Mouse (Mus musculus) lung, adult 2 months (tissue): ENCODE measurements at regions not wholly inside any gene's neighbourhood (a gene's known extent, or its start where the extent isn't known, plus 50 kb on each side); places are given as distances from the start of the nearest gene placed in this dataset.

Experiments
- DNase-seq: peaks from one replicate; pipeline ENCODE4 v3.0.0; 2022
- H3K4me1 ChIP-seq: fragments of 200-500 bp; 2 replicates; pipeline ENCODE4 v1.6.1; 2011; ENCODE audit warnings: low read length; ENCODE audit not compliant: control insufficient read depth, insufficient read depth
- H3K4me3 ChIP-seq: fragments of 200-500 bp; replicated peaks from 2 replicates; pipeline ENCODE3; 2011; ENCODE audit warnings: low read depth, mild to moderate bottlenecking, control low read depth, low read length; ENCODE audit errors: extremely low read depth
- CTCF ChIP-seq: fragments of 200-500 bp; IDR thresholded peaks from 2 replicates; pipeline ENCODE4 v1.5.1; 2011; ENCODE audit warnings: mild to moderate bottlenecking, low read length, control low read depth; ENCODE audit not compliant: insufficient read depth
- POLR2A ChIP-seq: fragments of 200-500 bp; IDR thresholded peaks from 2 replicates; pipeline ENCODE4 v1.6.1; 2011; ENCODE audit warnings: low read depth, mild to moderate bottlenecking, control low read depth, low read length, borderline replicate concordance; ENCODE audit errors: extremely low read depth
- WGBS: fragments of 180-500 bp; shearing (Covaris S2); methylation state at CpG from one replicate; pipeline ENCODE4 v1.1.7; 2018; 5-methylcytosine and 5-hydroxymethylcytosine counted together

DNA sequence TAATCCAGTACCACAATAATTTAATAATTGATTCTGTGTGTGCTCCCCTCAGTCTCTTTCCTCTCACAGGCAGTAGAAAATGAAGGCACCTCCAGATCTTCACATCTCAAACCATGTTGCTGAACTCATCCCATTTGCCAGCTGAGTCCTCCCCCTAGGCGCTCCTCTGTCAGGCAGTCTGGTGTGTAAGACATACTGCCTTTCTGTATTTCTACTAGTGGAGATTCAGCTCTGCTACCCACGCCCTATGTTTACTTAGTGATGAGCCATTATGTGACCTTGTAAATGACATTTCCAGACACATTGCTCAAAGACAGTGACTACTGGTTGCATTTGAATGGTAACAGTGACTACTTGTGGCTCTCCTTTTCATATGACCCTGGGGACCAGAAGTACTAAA, 387.9 kb downstream of the Serpinb8 start:
- TF ChIP-seq POLR2A, result no peak
- TF ChIP-seq CTCF, result no peak
- no peak overlapping the region for H3K4me3 ChIP-seq
- 54% methylated on average over 2 of the region's 2 CpGs for WGBS
- DNase-seq, result no peak
- no peaks in the 10 kb centered on the region for H3K4me1 ChIP-seq

DNA sequence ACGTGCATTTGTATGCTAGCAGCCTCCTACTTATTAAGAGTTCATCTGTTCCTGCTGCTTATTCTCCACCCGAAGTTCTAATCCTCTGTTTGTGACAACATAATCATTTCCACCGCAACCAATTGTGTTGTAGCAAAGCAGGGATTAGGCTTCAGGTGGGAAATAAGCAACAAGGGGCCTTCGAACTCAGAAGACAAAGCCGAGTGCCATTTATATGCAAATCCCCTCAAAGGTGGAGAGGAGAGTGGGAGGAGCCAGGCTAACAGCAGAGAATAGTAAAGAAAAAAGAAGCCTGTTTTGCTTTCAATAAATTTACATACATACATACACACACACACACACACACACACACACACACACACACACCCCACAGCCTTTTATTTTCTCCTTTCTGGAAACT, 388.6 kb downstream of the Serpinb8 start:
- TF ChIP-seq POLR2A, result no peak
- no peak for TF ChIP-seq CTCF

GRCm38 (mm10) chr1:107985646-107986045, 395.8 kb downstream of the Serpinb8 start:
- no peak for TF ChIP-seq CTCF
- TF ChIP-seq POLR2A, result no peak
- Histone ChIP-seq H3K4me3 (no peak overlapping the region), H3K4me1 (no peaks in the 10 kb centered on the region)
- no peak for DNase-seq
- 76% methylated on average over 2 of the region's 2 CpGs for WGBS

More for the DNA sequence above, 388.6 kb downstream of the Serpinb8 start:
- WGBS, result 44% methylated on average over 5 of the region's 5 CpGs
- Histone ChIP-seq H3K4me1 (no peaks in the 10 kb centered on the region), H3K4me3 (no peak overlapping the region)
- no peak for DNase-seq

DNA sequence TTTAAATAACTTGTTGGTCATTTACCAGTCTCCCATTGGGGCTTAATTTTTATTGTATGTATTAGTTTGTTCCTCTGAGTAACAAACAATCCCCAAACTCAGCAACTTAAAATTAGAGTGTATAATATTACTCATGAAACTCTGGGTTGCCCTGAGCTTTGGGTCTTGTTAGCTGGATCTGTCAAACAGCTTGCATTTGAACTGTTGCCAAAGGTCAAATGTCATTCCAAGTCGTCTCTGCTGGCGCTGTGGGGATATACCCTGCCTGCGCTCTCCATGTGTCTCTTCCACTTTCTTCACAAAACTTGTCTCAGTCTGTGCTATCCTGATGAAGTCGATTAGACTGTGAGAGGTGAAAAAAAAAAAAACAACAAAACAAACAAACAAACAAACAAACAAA, 398.3 kb downstream of the Serpinb8 start:
- TF ChIP-seq POLR2A, result no peak
- TF ChIP-seq CTCF, result no peak
- no peaks in the 10 kb centered on the region for H3K4me1 ChIP-seq
- 52% methylated on average over 4 of the region's 4 CpGs for WGBS
- DNase-seq, result no peak
- H3K4me3 ChIP-seq, result no peak overlapping the region

DNA sequence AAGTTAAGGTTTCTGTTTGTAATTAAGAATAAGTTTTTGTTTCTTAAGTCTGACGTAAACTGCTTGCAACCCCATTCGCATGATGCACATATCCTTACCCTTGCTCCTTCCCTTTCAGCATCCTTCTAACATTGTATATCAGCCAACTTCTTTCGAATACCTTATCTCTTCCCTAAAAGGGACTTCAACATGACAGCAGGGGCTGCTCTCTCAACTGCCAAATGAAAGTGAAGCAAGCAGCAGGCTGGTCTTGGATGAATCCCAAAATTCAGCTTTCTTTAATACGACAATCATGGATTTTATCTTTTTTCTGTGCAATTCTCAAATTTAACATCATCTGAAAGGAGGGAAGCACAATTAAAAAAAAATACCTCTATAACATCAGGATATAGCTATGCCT, 403.2 kb downstream of the Serpinb8 start:
- Histone ChIP-seq H3K4me3 (no peak overlapping the region), H3K4me1 (no peaks in the 10 kb centered on the region)
- no peak for TF ChIP-seq POLR2A
- TF ChIP-seq CTCF, result no peak
- 74% methylated on average over 4 of the region's 4 CpGs for WGBS
- no peak for DNase-seq

DNA sequence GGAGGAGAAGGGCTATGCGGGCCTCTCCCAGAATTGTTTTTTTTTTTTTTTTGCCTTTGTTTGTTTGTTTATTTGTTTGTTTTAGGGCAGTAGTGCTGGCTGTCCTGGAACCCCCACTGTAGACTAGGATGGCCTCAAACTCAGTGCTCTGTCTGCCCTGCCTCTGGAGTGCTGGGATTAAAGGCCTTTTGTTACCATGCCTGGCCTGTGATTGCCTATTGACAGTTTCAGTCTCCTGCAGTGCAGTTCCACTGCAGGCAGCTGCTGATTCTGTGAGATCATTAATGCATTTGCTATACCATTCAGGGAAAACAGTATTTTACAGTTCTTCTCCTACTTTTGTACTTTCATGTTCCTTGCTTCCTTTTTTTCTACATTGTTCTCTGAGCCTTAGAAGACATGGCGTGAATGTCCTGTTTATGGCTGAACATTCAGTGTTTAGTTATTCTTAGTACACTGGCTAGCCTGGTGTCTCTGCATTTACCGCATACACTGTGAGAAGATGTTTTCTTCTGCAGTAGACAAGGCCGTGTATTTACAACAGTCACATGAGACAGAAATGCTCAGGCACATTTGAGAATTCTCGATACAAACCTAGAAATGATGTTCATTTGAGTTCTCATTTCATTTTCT, 434.0 kb downstream of the Serpinb8 start:
- no peak for DNase-seq
- 69% methylated on average over 5 of the region's 5 CpGs for WGBS

GRCm38 (mm10) chr1:108024705-108025104, 434.9 kb downstream of the Serpinb8 start:
- Histone ChIP-seq H3K4me1 (no peaks in the 10 kb centered on the region), H3K4me3 (no peak overlapping the region)
- no peak for TF ChIP-seq CTCF
- TF ChIP-seq POLR2A, result no peak
- no peak for DNase-seq
- 60% methylated on average over 1 of the region's 1 CpGs for WGBS

More for the DNA sequence above, 434.0 kb downstream of the Serpinb8 start:
- Histone ChIP-seq H3K4me1 (no peaks in the 10 kb centered on the region), H3K4me3 (no peak overlapping the region)
- no peak for TF ChIP-seq CTCF
- no peak for TF ChIP-seq POLR2A

DNA sequence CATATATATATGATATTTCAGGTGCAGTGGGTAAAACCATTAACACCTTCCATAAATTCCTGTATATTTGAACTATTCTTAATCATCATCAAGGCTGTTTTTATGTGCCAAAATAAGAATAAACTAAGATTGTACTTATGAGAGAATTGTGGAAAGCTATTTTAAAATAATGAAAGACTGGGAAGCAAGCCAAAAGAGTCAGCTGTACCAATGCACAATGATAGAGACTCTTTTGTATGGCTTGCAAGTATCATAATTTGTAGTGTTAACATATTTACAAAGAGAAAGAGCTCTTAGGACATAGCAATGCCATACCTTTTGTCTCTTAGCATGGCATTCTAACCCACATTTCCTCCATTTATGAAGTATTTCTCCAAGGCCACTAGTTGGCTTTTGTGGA, 436.7 kb downstream of the Serpinb8 start:
- no peak for TF ChIP-seq POLR2A
- no peak for TF ChIP-seq CTCF
- Histone ChIP-seq H3K4me1 (no peaks in the 10 kb centered on the region), H3K4me3 (no peak overlapping the region)
- DNase-seq, result no peak

DNA sequence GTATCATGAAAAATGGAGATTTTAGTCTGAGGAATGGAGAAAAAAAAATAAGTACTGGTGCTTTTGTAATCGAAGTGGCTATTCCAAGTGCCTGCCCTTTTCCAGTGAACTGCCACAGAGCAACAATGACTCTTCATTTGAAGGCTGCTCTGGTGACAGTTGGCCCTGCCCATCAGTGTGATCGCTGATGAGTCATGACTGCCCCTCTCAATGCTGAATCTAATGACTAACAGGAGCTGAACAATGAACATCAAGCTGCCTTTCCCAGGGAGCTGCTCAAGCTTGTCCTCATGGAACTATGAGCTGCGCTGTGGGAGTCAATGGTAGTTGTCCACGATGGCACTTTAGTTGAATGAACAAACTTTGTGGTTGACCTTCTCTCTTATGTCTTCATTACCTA, 456.4 kb downstream of the Serpinb8 start:
- Histone ChIP-seq H3K4me3 (no peak overlapping the region), H3K4me1 (no peaks in the 10 kb centered on the region)
- no peak for TF ChIP-seq CTCF
- TF ChIP-seq POLR2A, result no peak
- no peak for DNase-seq
- 77% methylated on average over 4 of the region's 4 CpGs for WGBS

DNA sequence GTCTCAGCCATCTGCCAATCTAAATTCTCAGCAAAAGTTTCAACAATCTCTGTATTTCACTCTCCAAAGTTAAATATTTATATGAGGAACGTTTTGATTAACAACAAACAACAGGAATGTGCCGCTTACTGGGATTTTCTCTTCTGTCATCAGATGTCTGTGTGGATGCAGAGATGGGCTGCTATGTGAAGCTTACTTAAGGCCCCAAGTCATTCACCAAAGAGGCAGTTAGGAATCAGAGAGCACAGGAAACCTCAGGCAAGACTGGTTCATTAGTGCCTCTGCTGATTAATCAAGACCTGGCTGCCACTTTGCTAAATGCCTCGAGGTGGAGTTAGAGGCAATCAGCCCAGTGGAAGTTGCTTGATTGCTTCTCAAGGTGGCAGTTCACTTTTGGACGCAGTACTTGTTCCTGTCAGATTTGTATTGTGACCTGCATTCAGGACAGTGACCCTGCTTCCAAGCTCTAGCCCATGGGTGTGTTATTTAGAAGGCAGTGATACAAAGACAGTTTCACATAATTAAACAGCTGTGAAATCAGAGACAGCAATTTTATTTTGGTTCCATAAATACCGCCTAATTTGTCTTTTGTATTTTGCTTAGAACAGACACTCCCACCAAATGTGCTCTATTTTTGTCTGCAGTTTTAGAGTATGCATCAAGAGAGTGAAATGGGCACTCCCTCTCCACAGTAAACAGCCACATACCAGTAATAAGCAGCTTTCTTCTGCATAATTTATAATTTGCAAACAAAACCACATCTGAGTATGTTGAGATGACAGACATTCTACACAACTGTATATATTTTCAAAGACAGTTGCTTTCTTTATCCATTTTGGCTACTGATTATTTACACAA, 457.3 kb downstream of the Serpinb8 start:
- DNase-seq, result no peak
- no peak for TF ChIP-seq CTCF
- TF ChIP-seq POLR2A, result no peak
- no peak overlapping the region for H3K4me3 ChIP-seq
- 43% methylated on average over 5 of the region's 5 CpGs for WGBS
- no peaks in the 10 kb centered on the region for H3K4me1 ChIP-seq
